Mouse (Mus musculus): ENCODE data around the gene Vmn2r89. TPM values are rescaled to one million over a fixed set of nuclear protein-coding genes. Genes with fewer than 3 reads are reported as not detected.
"Not testable (repeated sequence)": the region's sequence is repeated elsewhere in the genome, so short reads cannot be mapped to it uniquely, and the experiment has no call there.

The Vmn2r89 gene
- not detected for total RNA-seq (2018; cell fraction: chromatin; rRNA removed)
- not detected for total RNA-seq (2018; cell fraction: cytosol; rRNA removed)
- not detected for total RNA-seq (2018; cell fraction: nucleus; rRNA removed)
- not detected in 3 replicates for polyA plus RNA-seq (2018)

DNA sequence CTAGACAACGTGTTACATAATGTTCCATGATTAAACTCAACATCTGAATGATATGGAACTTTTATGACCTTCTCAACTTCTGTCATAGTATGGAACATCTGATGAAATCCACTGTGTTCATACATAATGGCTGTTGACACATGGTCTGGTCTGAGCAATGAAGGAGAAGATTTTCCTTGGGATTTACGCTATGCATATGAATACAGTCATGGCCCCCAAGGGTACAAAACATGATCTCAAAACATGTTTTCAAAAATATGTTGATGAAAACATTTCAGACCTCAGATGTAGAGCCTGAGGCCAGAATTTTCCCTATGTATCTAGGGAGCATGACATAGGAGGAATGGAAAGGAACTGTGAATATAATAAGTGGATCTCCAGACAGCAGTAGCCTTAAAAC, at the start of gene Vmn2r89:
Vmn2r89 (plus strand) TSS at position 301 of the 400 bp plus-strand sequence.
- H3K36me3 ChIP-seq (ENCODE audit: inconsistent target); H3K79me2 ChIP-seq (ENCODE audit: inconsistent target); H3K27ac ChIP-seq; H3K4me3 ChIP-seq (ENCODE audit: inconsistent target): not testable (repeated sequence)
- WGBS (ENCODE audit: missing documents) = 76% methylated on average over 2 of the region's 2 CpGs

- Histone ChIP-seq H3K4me3 (ENCODE audit: inconsistent target) (no peak within 1 kb of the TSS), H3K79me2 (ENCODE audit: inconsistent target) (no peaks in the 10 kb centered on the region), H3K27ac (no peak within 1 kb of the TSS), H3K36me3 (ENCODE audit: inconsistent target) (no peaks in the 10 kb centered on the region)
- 89% methylated on average over 1 of the region's 1 CpGs for WGBS (ENCODE audit: missing documents)
Measured at GRCm38 (mm10) chr14:51410520-51410919, 41.1 kb upstream of the Vmn2r89 start, which contains the start of gene Vmn2r88. Gene Vmn2r88, plus strand, starts transcription at chr14:51410820.

DNA sequence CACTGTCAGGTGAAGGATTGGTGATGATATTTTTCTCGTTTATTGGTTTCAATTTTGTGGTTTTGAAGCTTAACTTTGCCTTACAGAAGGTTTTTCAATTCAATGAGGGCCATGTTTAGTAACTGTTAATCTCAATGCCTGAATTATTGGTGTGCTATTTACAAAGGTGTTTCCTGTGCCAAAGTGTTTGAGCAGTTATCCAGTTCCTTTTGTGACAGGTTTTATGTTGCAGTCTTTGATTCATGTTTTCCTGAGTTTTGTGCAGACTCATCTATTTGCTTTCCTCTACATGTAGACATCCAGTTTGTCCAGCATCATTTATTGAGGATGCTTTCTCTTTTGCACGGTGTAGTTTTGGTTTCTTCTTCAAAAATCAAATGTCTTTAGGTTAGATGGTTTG, 27.8 kb upstream of the Vmn2r89 start:
- Histone ChIP-seq H3K4me3 (ENCODE audit: inconsistent target) (no peak overlapping the region), H3K79me2 (ENCODE audit: inconsistent target) (no peaks in the 10 kb centered on the region), H3K27ac (no peak overlapping the region), H3K36me3 (ENCODE audit: inconsistent target) (no peaks in the 10 kb centered on the region)
- 0% methylated on average over 2 of the region's 2 CpGs for WGBS (ENCODE audit: missing documents)

DNA sequence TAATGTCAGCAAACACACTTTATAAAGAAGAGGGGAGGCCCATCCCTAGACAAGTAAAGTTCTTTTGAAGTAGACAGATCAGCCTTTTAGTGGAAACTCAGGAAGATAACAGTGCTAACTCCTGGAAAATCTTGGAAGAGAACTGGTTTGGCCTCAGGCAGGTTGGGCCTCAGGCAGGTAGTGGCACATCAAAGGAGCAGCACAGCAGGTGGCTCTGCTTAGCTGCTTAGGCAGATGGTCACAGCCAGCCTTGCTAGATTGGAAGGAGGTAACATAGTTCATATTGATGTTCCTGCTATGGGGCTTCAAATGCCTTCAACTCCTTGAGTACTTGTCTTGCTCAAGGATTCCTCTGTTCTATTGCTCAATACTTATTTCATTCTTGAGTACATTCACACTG, 21.5 kb upstream of the Vmn2r89 start:
- not testable (repeated sequence) for H3K4me3 ChIP-seq (ENCODE audit: inconsistent target); H3K79me2 ChIP-seq (ENCODE audit: inconsistent target); H3K36me3 ChIP-seq (ENCODE audit: inconsistent target); H3K27ac ChIP-seq

DNA sequence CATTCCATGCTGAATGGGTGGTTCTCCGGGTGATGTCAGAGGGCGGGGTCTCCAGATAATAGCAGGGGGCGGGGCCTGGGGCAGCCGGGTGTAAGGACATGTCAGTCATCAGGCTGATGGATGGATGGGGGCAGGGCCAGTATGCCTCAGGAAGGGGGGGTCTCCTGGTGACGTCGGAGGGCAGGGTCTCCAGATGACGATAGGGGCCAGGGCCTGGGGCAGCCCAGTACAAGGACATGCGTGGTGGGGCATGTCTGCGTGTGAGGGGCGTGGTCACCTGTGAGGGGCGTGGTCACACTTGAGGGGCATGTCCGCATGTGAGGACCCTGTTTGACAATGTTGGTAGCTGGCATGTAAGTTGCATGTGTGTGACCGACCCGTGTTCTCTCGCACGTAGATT, 17.1 kb upstream of the Vmn2r89 start:
- Histone ChIP-seq H3K36me3 (ENCODE audit: inconsistent target) (no peaks in the 10 kb centered on the region), H3K27ac (no peak overlapping the region), H3K79me2 (ENCODE audit: inconsistent target) (no peaks in the 10 kb centered on the region), H3K4me3 (ENCODE audit: inconsistent target) (no peak overlapping the region)
- WGBS (ENCODE audit: missing documents) = 93% methylated on average over 13 of the region's 16 CpGs

GRCm38 (mm10) chr14:51435020-51435419, 16.6 kb upstream of the Vmn2r89 start:
- 95% methylated on average over 24 of the region's 26 CpGs for WGBS (ENCODE audit: missing documents)
- Histone ChIP-seq H3K27ac (no peak overlapping the region), H3K36me3 (ENCODE audit: inconsistent target) (no peaks in the 10 kb centered on the region), H3K4me3 (ENCODE audit: inconsistent target) (no peak overlapping the region), H3K79me2 (ENCODE audit: inconsistent target) (no peaks in the 10 kb centered on the region)

- Histone ChIP-seq H3K36me3 (ENCODE audit: inconsistent target) (no peaks in the 10 kb centered on the region), H3K4me3 (ENCODE audit: inconsistent target) (no peak overlapping the region), H3K27ac (no peak overlapping the region), H3K79me2 (ENCODE audit: inconsistent target) (no peaks in the 10 kb centered on the region)
- 90% methylated on average over 2 of the region's 4 CpGs for WGBS (ENCODE audit: missing documents)
Measured at GRCm38 (mm10) chr14:51438955-51439354, 12.7 kb upstream of the Vmn2r89 start.

GRCm38 (mm10) chr14:51480278-51480677, 28.6 kb downstream of the Vmn2r89 start:
- WGBS (ENCODE audit: missing documents) = 91% methylated on average over 10 of the region's 10 CpGs

DNA sequence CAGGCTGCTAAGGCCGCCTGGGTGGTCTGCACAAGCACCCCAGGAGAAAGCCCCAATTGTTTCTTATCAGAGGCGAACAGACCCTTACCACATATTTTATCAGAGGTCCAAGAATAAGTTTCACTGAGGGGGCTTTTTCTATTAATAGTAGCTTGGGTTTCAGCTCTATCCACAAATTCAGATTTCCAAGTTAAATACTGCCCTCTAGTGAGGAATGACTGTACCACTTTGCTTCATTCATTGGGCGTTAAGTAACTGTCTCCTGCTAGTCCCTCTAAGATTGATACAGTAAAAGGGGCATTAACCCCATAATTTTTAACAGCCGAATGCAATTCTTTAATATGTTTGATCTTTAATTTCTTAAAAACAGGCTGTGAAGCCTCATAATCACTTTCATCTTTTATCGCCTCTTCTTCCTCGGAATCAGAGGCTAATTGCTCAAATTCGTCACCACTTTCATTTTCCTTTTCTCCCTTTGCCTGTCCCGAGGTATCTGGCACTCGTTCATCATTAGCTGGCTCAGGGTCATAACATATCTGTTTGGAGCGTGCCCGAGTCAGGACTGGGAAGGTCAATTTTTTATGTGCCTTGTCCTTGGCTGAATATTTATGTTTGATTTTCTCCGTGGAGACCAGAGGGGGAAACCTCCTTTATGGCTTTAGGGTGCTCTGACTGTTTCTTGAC, 29.8 kb downstream of the Vmn2r89 start:
- H3K36me3 ChIP-seq (ENCODE audit: inconsistent target); H3K4me3 ChIP-seq (ENCODE audit: inconsistent target); H3K27ac ChIP-seq; H3K79me2 ChIP-seq (ENCODE audit: inconsistent target): not testable (repeated sequence)
- 93% methylated on average over 12 of the region's 12 CpGs for WGBS (ENCODE audit: missing documents)

More at GRCm38 (mm10) chr14:51480278-51480677, 28.6 kb downstream of the Vmn2r89 start:
- H3K4me3 ChIP-seq (ENCODE audit: inconsistent target); H3K36me3 ChIP-seq (ENCODE audit: inconsistent target); H3K79me2 ChIP-seq (ENCODE audit: inconsistent target); H3K27ac ChIP-seq: not testable (repeated sequence)

DNA sequence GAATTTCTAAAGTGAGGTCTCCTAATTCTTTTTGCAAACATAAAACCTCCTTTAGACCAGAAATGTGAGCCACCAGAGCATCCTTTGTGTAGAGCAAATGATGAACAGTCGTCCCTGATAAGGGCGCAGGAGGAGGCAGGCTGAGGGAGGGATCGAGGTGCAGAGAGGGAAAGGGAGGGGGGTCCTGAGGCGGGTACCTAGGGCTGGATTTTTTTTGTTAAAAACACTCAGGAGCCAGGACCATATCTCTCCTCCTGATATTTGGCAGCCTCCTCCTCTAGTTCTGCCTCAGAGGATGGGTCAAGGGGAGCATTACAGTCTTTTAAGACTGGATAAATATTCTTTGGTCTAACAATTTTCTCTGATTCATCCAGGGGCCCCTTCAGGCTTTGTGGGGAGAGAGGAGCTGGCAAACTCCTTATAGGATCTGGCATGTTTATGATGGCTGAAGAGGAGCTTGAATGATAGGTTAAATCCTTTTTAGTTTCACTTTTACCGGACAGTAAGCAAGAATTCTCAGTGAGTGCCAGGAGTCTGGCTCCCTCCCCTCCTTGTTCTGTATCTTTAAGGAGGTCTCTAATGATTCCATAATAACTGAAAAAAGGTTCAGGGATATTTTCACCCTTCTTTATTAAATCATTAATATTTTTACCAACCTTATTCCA, 30.5 kb downstream of the Vmn2r89 start:
- no peak overlapping the region for H3K27ac ChIP-seq
- H3K79me2 ChIP-seq (ENCODE audit: inconsistent target) = no peaks in the 10 kb centered on the region
- no peak overlapping the region for H3K4me3 ChIP-seq (ENCODE audit: inconsistent target)
- H3K36me3 ChIP-seq (ENCODE audit: inconsistent target) = no peaks in the 10 kb centered on the region
- WGBS (ENCODE audit: missing documents) = 93% methylated on average over 5 of the region's 5 CpGs

DNA sequence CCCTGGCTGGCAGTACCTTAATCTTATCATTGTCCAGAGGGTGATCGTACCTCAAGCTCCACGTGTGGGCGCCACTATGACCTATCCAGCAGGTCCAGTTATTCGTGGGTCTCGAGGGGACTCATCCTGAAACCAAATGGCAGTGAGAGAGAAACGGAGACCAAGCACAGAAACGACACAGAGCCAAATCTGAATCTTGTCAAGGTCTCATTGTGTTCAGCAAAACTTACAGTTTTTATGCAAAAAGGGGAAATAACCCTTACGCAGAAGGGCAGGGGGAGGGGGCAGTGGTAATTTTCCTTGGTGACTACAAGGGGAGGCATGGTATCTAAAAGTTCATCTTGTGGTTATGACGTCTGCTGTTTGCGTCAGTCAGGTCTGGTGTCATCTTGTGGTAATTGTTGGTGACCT, 31.3 kb downstream of the Vmn2r89 start:
- not testable (repeated sequence) for H3K79me2 ChIP-seq (ENCODE audit: inconsistent target); H3K36me3 ChIP-seq (ENCODE audit: inconsistent target); H3K4me3 ChIP-seq (ENCODE audit: inconsistent target); H3K27ac ChIP-seq
- 67% methylated on average over 9 of the region's 10 CpGs for WGBS (ENCODE audit: missing documents)

DNA sequence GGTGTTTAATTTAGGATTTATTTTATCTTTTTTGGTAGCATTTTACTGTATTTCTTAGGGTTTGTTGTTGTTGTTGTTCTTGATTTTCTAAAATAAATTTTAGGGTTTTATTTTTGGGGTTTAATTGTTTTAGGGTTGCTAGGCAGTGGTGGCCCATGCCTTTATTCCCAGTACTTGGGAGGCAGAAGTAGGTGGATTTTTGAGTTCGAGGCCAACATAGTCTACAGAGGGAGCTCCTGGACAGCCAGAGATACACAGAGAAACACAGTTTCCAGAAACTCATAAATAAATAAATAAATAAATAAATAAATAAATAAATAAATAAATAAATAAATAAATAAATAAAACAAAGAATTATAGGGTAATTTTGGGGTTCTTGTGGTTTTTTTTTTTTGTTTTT, 32.0 kb downstream of the Vmn2r89 start:
- Histone ChIP-seq H3K79me2 (ENCODE audit: inconsistent target) (no peaks in the 10 kb centered on the region), H3K36me3 (ENCODE audit: inconsistent target) (no peaks in the 10 kb centered on the region), H3K4me3 (ENCODE audit: inconsistent target) (no peak overlapping the region), H3K27ac (no peak overlapping the region)
- WGBS (ENCODE audit: missing documents) = 100% methylated on average over 1 of the region's 1 CpGs

GRCm38 (mm10) chr14:51486111-51486510, 34.5 kb downstream of the Vmn2r89 start:
- Histone ChIP-seq H3K79me2 (ENCODE audit: inconsistent target) (no peaks in the 10 kb centered on the region), H3K4me3 (ENCODE audit: inconsistent target) (no peak overlapping the region), H3K36me3 (ENCODE audit: inconsistent target) (no peaks in the 10 kb centered on the region), H3K27ac (no peak overlapping the region)
- 80% methylated on average over 1 of the region's 1 CpGs for WGBS (ENCODE audit: missing documents)

DNA sequence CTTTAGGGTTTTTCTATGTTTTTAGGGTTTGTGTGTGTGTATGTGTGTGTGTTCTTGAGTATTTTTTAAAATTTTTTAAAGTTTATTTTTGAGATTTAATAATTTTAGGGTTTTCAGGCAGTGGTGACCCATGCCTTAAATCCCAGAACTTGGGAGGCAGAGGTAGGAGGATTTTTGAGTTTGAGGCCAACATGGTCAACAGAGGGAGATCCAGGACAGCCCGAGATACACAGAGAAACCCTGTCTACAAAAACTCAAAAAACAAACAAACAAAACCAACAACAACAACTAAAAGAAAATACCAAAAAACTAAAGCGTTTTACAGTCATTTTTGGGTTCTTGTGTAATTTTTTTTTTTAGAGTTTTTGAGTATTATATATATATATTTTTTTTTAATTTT, 44.1 kb downstream of the Vmn2r89 start:
- no peak overlapping the region for H3K4me3 ChIP-seq (ENCODE audit: inconsistent target)
- H3K27ac ChIP-seq = no peak overlapping the region
- WGBS (ENCODE audit: missing documents) = 88% methylated on average over 2 of the region's 2 CpGs

GRCm38 (mm10) chr14:51496955-51497354, 45.3 kb downstream of the Vmn2r89 start:
- Histone ChIP-seq H3K27ac (no peak overlapping the region), H3K36me3 (ENCODE audit: inconsistent target) (no peaks in the 10 kb centered on the region), H3K79me2 (ENCODE audit: inconsistent target) (no peaks in the 10 kb centered on the region), H3K4me3 (ENCODE audit: inconsistent target) (no peak overlapping the region)
- 83% methylated on average over 1 of the region's 1 CpGs for WGBS (ENCODE audit: missing documents)

More for the DNA sequence above, 44.1 kb downstream of the Vmn2r89 start:
- H3K79me2 ChIP-seq (ENCODE audit: inconsistent target) = no peaks in the 10 kb centered on the region
- no peaks in the 10 kb centered on the region for H3K36me3 ChIP-seq (ENCODE audit: inconsistent target)
